Mouse (Mus musculus) mouse embryonic stem cell (cell line): ENCODE results near the gene Gtf2ird1.
"Not testable (repeated sequence)": the region's sequence is repeated elsewhere in the genome, so short reads cannot be mapped to it uniquely, and the experiment has no call there.

ENCODE experiments used
- in situ Hi-C, 2 experiments: fragments of 300-500 bp; cut with MboI; formaldehyde crosslinking; loops; 1 replicate in 1 of 2; 3 replicates in 1 of 2; pipeline ENCODE4 v1.14.3; 2019 to 2020; ENCODE audit warnings: low sequenced_read_pairs in 2 of 2, low pct_unique_long_range_greater_than_20kb in 1 of 2, mixed read lengths in 1 of 2; ENCODE audit not compliant: unreplicated experiment in 1 of 2

Gene Gtf2ird1

DNA sequence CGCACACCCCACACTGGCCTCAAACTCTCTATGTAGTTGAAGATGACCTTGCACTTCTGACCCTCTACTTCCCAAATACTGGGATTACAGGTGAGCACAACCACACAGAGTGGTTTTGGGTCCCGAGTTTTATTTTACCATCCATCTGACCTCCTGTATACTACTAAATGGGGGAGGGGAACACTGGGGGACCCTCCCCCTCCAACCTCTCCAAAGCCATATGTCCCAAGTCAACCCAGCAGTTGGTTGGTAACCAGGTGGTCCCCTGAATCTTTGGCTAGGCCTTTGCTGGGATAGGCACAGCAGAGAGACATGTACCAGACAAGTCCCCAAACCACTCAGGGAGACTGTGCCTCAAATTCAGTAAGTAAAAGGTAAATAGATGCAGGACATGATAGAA is 855 bp upstream of the Gtf2ird1 start:
- in situ Hi-C loops: loop anchor here in 1 of 2 experiments (5.0 kb wide), 1 partner anchor 70 kb away; no protein-coding TSS in a partner anchor

DNA sequence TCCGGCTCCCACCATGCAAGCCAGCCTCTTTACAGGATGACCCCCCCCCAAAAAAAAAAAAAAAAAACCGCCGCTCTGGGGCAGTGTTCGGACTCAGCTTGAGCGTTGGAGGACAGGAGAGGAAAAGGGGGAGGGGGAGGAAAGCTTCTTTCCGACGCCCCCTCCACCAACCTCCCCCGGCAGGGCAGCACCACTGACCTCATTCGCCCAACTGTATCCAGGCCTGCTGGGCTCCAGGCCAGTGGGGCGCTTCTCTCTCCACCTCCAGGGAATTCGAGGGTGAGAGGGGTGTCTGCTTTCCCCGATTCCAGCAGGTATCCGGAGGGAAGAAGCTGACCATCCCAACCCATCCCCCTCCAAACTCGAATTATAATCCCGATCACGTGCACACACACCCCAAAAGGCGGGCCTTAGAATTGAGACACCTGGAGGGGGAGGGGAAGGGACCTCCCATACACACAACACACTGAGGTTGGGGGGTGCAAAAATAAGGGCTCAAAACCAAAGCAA is 547 bp downstream of the Gtf2ird1 start:
- in situ Hi-C loops: loop anchor here in 1 of 2 experiments (5.0 kb wide), 1 partner anchor 69 kb away; no protein-coding TSS in a partner anchor

DNA sequence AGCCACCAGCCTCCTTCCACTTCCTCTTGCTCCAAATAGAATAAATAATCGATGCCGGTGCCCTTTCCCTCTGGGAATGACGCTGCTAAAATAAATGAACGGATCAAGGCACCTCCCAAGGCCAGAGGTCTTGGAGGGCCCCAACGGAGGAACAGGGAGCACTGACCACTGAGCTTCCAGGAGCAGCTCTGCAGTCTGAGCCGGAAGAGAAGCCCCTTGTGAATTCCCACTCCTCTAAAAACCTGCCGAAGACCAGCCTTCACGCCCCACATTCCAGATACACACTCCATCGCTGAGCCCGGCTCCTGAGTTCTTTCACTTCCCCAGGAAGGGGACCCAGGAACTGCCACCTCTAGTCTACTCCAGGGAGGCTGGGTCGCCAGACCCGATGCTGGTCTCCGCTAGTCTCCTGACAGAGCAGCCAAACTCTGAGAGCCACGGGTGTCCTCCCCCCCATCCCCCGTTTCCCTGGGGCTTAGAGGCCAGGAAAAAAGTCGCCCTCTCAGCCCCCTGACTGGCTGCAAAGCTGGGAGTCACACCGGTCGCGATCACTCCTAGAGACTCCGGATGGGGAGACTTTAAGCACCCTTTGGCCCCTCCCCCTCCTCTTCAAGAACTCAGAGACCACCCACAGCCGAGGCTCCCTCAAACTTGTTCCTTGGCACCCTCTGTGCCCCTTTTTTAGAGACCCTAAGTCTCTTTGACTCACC is 1.2 kb downstream of the Gtf2ird1 start:
- in situ Hi-C loops: loop anchor here in 1 of 2 experiments (5.0 kb wide), 1 partner anchor 68 kb away; no protein-coding TSS in a partner anchor

DNA sequence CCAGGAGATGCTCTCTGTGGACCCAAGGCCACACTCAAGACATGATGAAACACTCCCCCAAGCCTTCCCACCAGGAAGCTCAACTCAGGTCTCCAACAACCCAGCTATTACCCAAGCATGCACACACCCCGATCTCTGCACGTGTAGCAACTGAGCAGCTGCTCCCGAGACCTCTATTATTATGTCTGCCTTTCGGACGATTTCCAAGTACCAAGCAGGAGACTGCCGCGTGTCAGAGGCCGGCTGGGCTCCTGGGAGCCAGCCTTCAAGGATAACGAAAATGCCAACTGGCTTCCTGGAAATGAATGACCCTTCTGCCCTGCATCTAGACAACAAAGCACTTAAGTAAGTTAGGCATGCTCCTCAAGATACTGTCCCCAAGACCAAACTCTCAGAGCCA is 2.1 kb downstream of the Gtf2ird1 start:
- in situ Hi-C loops: no loop called here

DNA sequence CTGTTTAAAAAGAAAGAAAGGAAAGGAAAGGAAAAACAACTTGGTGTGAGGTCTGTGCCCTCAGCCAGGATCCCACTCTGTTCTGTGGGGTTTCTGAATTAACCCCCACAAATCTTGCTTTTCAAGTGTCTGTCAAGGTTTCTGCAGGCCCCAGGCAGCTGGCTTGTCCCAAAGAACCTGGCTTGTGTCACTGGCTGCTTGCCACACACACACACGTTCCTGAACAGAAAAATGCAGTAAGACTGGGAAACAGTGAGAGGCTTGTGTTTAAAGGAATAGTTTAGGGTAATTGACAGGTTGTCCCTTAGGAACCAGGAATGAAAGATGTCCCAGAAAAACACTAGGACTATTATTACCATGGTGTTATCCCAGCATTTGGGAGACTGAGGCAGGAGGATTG is 2.9 kb downstream of the Gtf2ird1 start:
- in situ Hi-C loops: no loop called here

DNA sequence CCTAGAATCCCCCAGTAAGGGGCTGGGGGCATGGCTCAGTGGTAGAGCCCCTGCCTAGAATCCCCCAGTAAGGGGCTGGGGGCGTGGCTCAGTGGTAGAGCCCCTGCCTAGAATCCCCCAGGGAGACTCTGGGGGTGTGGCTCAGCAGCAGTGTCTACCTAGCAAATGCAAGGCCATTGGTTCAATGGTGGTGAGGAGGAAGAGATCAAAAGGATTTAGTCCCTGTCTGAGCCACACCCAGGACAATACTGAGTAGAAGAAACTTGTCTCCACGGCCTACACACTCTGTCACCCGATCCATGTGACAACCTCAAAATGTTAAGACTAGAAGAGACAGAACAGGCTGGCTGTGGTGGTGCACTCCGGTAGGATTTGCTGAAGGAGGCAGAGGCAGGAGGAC is 9.8 kb downstream of the Gtf2ird1 start:
- in situ Hi-C loops: not testable (repeated sequence)

DNA sequence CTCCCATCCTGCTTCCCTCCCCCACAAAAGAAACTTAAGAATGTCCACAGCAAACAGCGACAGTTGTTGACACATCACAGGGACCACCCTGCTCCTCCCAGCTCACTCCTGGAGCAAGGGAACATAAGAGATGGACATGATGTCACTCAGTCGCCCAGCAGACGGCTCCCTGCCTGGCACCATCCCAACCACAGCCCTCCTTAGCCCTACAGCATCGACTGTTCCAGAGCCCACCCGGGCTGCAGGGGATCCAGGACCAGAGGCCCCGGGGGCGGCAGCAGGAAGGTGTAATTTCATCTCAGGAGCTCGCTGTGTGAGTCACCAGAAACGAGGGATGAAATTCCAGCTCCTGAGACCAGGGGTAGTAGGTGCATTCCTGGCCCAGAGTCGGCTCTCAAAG is 10.6 kb downstream of the Gtf2ird1 start:
- in situ Hi-C loops: no loop called here

DNA sequence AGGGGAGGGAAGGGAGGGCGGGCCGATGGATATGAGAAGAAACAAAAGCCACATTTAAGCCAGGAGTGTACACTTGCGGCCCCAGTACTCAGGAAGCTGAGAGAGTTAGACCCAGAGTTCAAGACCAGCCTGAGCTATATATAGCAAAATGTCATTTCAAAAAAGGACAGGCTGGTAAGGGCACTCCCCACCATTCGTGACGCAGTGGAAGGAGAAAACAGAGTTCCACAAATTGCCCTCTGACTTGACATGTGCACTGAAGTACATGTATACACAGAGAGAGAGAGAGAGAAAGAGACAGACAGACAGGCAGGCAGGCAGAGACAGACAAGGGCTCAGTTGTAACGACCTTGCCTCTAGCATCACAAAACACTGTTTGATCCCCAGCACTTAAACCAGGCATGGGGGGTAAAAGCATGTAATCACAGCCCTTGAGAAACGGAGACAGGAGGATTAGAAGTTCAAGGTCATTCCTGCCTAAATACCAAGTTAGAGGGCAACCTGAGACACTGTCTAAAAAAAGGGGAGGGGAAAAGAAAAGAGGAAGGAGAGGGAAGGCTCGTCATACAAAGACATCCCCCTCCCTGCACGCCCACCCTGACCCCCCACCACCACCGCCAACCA is 11.2 kb downstream of the Gtf2ird1 start:
- in situ Hi-C loops: no loop called here

DNA sequence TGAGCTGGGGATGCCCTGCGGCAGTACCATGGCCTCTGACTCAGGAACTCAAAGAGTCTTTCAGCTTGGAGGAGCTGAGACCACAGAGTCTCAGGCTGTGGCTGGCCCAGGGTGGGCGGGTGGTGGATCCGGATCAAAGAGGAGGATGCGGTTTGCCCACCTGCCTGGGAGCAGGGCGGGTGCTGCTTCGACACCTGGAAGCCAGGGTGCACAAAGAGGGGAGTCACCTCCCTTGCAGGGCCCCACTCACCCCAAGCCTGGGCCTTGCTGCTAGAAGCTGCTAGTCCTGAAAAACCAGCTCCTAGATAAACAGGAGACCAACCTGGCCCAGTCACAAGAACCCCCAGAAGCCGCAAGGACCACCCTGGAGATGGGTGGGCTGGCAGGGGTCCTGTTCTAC is 12.0 kb downstream of the Gtf2ird1 start:
- in situ Hi-C loops: no loop called here

DNA sequence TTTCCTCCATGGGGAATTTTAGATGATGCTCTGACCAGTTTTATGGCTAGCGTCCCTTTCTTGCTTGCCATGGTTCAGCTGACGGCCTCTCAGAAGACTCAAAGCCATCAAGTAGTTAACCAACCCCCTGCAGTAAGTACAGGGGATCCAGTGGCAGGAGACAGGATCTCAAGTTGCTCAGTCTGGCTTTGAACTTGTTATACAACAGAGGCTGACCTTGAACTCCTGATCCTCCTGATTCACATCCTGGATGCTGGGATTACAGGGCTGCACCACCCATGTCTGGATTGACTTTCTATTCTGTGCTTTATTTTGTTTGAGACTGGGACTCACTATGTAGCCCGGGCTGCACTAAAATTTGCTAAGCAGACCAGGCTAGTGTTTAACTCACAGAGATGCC is 14.4 kb downstream of the Gtf2ird1 start:
- in situ Hi-C loops: no loop called here

DNA sequence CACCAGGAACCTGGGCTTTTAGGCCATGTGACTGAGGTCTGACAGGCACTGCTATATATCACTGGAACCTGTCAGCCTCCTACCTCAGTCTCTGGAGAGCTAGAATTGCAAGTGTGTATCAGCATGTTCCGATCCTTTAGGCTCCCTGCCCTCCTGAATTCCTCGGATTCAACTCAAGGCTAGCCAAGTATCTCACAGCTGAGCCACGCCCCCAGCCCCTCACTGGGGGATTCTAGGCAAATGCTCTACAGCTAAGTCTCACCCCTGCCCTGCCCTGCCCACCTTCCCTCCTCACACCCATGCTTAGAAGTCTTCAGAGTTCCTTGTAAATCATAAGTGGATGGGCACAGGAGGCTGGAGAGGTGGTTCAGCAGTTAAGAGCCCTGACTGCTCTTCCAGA is 15.4 kb downstream of the Gtf2ird1 start:
- in situ Hi-C loops: no loop called here

DNA sequence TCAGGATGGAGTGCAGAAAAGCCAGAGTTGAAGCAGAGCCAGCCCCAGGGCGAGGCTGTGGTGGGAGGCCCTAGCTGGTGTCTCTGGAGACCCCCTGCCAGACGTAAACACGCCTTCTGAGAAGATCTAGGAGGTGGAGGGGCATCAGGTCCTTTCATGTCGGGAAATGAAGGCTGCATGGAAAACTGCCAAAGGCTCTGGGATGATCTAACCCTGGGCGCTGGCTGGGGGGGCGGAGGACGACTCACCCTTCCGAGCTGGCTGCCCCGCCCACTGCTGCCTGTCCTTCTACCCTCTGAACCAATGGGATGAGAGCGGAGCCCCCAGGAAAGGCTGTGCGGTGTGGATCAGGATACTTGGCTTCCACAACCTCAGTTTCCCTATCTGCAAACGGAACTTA is 16.4 kb downstream of the Gtf2ird1 start:
- in situ Hi-C loops: no loop called here

DNA sequence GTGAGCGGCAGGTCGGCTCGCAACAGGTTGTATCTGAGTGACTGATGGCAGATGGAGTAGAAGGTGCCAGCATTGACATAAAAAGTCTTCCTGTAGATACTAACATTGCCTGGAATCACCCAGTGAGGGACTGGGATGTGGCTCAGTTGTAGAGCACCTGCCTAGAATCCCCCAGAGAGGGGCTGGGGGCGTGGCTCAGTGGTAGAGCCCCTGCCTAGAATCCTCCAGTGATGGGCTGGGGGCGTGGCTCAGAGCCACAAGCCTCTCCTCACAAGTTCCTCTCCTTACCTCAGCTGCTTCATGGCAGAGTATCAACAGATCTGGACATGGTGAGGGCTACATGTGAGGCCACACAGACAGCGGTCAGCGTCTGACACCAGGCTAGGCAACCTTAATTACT is 17.0 kb downstream of the Gtf2ird1 start:
- in situ Hi-C loops: no loop called here

DNA sequence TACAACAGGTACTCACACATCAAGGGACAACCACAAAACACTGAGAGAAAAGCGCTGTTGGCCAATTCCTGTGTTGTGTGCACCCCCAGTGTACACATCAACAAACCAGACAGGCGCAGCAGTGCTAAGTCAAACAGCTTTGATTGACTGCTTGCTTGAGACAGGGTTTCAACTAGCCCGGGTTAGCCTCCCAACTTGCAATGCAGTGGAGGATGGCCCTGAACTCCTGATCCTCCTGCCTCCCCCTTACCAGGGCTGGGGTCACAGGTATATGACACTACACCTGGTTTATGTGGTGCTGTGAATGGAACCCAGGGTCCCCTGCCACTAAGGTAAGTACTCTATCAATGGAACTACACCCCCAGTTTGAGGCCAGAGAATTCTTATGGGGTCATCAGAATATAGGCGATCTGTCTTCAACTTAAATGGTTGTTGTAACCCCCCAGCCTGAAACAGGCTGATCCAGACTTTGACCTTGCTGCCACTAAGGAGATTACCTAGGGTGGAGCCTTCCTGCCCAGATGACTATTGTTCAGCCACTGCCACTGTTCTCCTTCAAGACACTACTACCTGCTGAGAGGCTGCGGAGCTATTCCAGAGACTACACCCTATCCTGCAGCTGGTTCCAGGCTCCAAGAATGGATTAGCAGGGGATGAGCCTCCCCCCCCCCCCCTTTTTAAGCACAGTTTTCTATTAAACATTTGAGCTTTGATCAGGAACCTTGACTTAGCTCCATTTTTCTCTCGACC is 17.7 kb downstream of the Gtf2ird1 start:
- in situ Hi-C loops: no loop called here

DNA sequence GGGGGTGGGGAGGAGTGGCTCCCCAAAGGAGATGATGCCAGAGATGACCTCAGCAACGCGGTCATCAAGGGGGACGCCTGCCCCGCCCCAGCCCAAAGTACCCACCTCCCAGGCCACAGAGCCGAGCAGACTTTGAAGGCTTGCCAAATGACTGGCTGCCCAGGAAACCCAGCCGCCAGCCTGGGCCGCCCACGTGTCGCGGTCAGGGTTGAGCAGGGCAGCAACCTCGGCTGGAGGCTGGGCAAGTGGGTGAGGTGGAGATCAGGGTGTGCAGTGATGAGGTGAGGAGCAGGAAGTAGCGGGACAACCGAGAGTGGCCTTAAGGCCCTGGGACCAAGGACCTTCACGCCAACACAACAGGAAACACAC is 19.1 kb downstream of the Gtf2ird1 start:
- in situ Hi-C loops: no loop called here

DNA sequence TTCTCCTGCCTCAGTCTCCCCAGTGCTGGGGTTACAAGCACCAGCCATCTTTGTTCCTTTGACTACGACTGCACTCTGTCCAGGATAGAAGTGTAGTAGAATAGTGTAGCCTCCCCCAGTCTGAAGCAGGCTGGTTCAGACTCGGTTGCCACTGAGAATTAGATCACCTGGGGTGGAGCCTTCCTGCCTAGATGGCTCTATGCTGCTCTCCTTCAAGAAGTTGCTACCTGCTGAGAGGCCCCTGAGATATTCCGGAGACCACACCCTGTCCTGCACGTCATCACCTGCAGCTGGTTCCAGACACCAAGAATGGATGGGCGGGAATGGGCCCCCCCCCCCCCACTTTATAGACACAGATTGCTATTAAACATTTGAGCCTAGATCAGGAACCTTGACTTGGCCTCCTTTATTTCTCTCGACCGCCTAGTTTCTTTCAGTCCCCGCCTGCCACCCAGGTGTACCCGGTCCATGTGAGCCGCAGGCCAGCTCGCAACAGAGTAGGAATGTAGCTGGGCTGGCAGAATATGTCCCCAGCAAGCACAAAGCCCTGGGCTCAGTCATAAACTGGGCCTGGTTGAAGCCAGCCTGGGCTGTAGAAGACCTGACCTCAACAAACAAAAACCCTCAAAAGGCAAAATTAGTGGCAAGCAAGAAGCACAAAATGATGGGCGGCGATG is 19.6 kb downstream of the Gtf2ird1 start:
- in situ Hi-C loops: no loop called here

DNA sequence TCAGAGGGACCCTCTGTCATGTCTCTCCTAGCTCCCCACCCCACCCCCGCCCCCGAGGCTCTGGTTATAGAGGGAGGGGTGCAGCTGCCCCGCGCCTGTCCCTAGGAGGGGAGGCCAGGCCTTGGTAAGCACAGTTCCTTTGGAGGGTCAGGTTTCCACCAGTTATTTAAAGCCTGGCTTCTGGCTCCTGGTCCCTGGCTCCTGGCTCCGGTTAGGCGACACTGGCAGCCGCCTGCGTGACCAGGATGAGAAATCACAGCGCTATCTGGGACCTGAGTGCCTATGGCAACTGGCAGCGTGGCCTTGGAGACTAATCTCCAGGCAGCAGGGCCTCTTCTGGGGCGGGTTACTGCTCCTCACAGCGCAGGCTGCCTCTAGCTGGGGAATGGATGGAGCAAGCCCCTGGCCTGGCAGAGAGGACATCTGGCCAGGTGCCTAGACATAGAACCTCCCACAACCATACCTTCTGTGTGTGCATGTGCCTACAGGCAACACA is 20.6 kb downstream of the Gtf2ird1 start:
- in situ Hi-C loops: no loop called here

DNA sequence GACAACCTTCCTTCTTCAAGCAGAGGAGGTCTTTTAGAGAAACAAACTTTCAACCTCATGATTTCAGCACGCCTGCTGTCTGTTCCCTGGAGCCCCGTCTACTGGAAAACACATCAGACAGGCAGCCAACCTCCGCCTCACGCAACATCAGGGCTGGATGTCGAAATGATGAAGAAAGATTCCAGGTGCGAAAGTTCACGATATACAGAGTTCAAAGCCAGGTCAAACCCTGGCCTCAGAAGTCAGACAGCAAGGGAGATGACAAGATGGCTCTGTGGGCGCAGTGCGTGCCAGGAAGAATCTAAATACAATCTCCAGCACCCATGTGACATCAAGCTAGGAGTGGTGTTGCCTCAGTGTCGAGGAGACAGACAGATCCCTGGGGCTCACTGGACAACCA is 23.4 kb downstream of the Gtf2ird1 start:
- in situ Hi-C loops: no loop called here

DNA sequence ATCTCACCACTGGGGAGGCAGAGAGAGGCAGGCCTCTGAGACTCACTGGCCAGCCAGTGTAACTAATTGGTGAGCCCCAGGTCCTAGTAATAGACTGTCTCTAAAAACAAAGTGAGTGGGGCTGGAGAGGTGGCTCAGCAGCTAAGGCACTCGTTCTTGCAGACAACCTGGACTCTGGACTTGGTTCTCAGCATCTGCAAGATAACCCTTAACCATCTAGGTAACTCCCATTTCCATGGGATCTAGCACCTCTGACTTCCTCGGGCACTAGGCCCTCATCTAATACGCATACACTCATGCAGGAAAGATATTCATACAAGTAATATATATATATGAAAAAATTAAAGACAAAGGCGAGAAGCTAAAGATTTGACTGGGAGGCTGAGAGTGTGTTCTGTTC is 26.4 kb downstream of the Gtf2ird1 start:
- in situ Hi-C loops: no loop called here
